16 mouse cellular contexts compared by ENCODE assay signal in genomic region chr19:24335611-24336343, GRCm38 (mm10). TPM values are rescaled to one million over a fixed set of nuclear protein-coding genes. Genes with fewer than 3 reads are reported as not detected.
DNase-seq lines count a peak whose midpoint lies in the region; ATAC-seq and TF ChIP-seq lines count a peak whose summit lies in the region.
"Had no signal": no experiment of that assay in that cellular context is flagged by ENCODE, and none has a peak within 500 bp of the region (broad histone marks: within the 10 kb centered on the region; RNA-seq: fewer than 3 reads in every experiment).

No protein-coding gene starts in this region.

- no peak overlapping the region for H3K27ac ChIP-seq in hindbrain, postnatal 0 days
- no peak overlapping the region for H3K27ac ChIP-seq in hindbrain, embryonic 14.5 days
- H3K27ac ChIP-seq in liver, postnatal 0 days (ENCODE audit: low read depth) = no peak overlapping the region
- H3K27ac ChIP-seq: embryonic facial prominence, embryonic 13.5 days; forebrain, embryonic 12.5 days had no signal

- no peak for TF ChIP-seq POLR2A in brain, embryonic 14.5 days (IDR thresholded peaks at IDR 0.05; ENCODE audit: borderline replicate concordance, extremely low read depth, insufficient read depth, insufficient read length, poor library complexity, severe bottlenecking)

- no peaks in the 10 kb centered on the region for H3K36me3 ChIP-seq in hindbrain, postnatal 0 days (ENCODE audit: insufficient read depth, low read length)
- H3K36me3 ChIP-seq in hindbrain, embryonic 14.5 days (replicated peaks; ENCODE audit: control insufficient read depth, insufficient read depth) = no peaks in the 10 kb centered on the region
- H3K36me3 ChIP-seq in liver, postnatal 0 days (replicated peaks; ENCODE audit: insufficient read depth, low read length) = no peaks in the 10 kb centered on the region
- H3K36me3 ChIP-seq: embryonic facial prominence, embryonic 13.5 days; forebrain, embryonic 12.5 days; heart, embryonic 12.5 days had no signal

- intact Hi-C loops in gastrocnemius, postnatal 36 days (cut with DNase I) = no loop called here

- DNase-seq in hindbrain, postnatal 0 days (ENCODE audit: low spot score) = peak; percentile 57
- DNase-seq in hindbrain, embryonic 14.5 days (ENCODE audit: low spot score) = no peak
- peak; percentile 68 for DNase-seq in retina, postnatal 1 day
- DNase-seq in retina, embryonic 14.5 days (ENCODE audit: low spot score) = no peak
- peak; percentile 53 for DNase-seq in brain, embryonic 14.5 days (ENCODE audit: low read depth)
- DNase-seq in liver, postnatal 0 days = no peak
- DNase-seq in gastrocnemius, postnatal 36 days = no peak
- DNase-seq: adrenal gland, postnatal 14 days; cerebellum, adult 8-10 months; cerebellum, postnatal 36 days; gastrocnemius, postnatal 10 days had no signal

- ATAC-seq in hindbrain, postnatal 0 days = no peak
- ATAC-seq in hindbrain, embryonic 14.5 days (ENCODE audit: low FRiP score) = no peak
- ATAC-seq in liver, postnatal 0 days = no peak
- ATAC-seq: forebrain, embryonic 16.5 days; hindbrain, embryonic 16.5 days had no signal

- no peak for TF ChIP-seq CTCF in hindbrain, postnatal 0 days (IDR thresholded peaks at IDR 0.05; ENCODE audit: low read depth)
- no peak for TF ChIP-seq CTCF in brain, embryonic 14.5 days (IDR thresholded peaks at IDR 0.05; ENCODE audit: borderline replicate concordance, extremely low read depth, insufficient read depth, insufficient read length)
- no peak for TF ChIP-seq CTCF in liver, postnatal 0 days (IDR thresholded peaks at IDR 0.05; ENCODE audit: low read depth)

- no peaks in the 10 kb centered on the region for H3K9me3 ChIP-seq in hindbrain, postnatal 0 days (ENCODE audit: low read length)
- no peaks in the 10 kb centered on the region for H3K9me3 ChIP-seq in hindbrain, embryonic 14.5 days (ENCODE audit: control insufficient read depth, low read length)
- no peaks in the 10 kb centered on the region for H3K9me3 ChIP-seq in liver, postnatal 0 days (ENCODE audit: low read length)
- H3K9me3 ChIP-seq: embryonic facial prominence, embryonic 13.5 days; forebrain, embryonic 12.5 days; heart, embryonic 12.5 days had no signal

- H3K9ac ChIP-seq in hindbrain, postnatal 0 days (replicated peaks; ENCODE audit: low read length) = no peak overlapping the region
- H3K9ac ChIP-seq in hindbrain, embryonic 14.5 days = no peak overlapping the region
- no peak overlapping the region for H3K9ac ChIP-seq in liver, postnatal 0 days (replicated peaks)
- H3K9ac ChIP-seq: embryonic facial prominence, embryonic 13.5 days; forebrain, embryonic 12.5 days; heart, embryonic 12.5 days had no signal

- no peak overlapping the region for H3K4me2 ChIP-seq in hindbrain, postnatal 0 days (ENCODE audit: low read depth, low read length)
- no peak overlapping the region for H3K4me2 ChIP-seq in hindbrain, embryonic 14.5 days (replicated peaks)
- H3K4me2 ChIP-seq in liver, postnatal 0 days (ENCODE audit: low read depth, low read length) = no peak overlapping the region
- H3K4me2 ChIP-seq: embryonic facial prominence, embryonic 13.5 days; forebrain, embryonic 12.5 days; heart, embryonic 12.5 days had no signal

- WGBS in hindbrain, postnatal 0 days = 46% methylated on average over 4 of the region's 4 CpGs
- WGBS in hindbrain, embryonic 14.5 days = 68% methylated on average over 4 of the region's 4 CpGs
- WGBS in liver, postnatal 0 days (ENCODE audit: insufficient replicate concordance) = 46% methylated on average over 4 of the region's 4 CpGs

- no peak overlapping the region for H3K4me3 ChIP-seq in hindbrain, postnatal 0 days (ENCODE audit: low read length)
- no peak overlapping the region for H3K4me3 ChIP-seq in hindbrain, embryonic 14.5 days (replicated peaks; ENCODE audit: low read length)
- no peak overlapping the region for H3K4me3 ChIP-seq in liver, postnatal 0 days (ENCODE audit: low read depth, low read length)
- H3K4me3 ChIP-seq: embryonic facial prominence, embryonic 13.5 days; forebrain, embryonic 12.5 days; heart, embryonic 12.5 days had no signal

- H3K4me1 ChIP-seq in hindbrain, postnatal 0 days (ENCODE audit: insufficient read depth, low read length) = no peaks in the 10 kb centered on the region
- no peaks in the 10 kb centered on the region for H3K4me1 ChIP-seq in hindbrain, embryonic 14.5 days (replicated peaks; ENCODE audit: control insufficient read depth, insufficient read depth, low read length)
- H3K4me1 ChIP-seq in liver, postnatal 0 days (ENCODE audit: insufficient read depth) = no peaks in the 10 kb centered on the region
- H3K4me1 ChIP-seq: embryonic facial prominence, embryonic 13.5 days had no signal

- H3K27me3 ChIP-seq in hindbrain, postnatal 0 days (ENCODE audit: insufficient read depth, low read length) = no peaks in the 10 kb centered on the region
- no peaks in the 10 kb centered on the region for H3K27me3 ChIP-seq in hindbrain, embryonic 14.5 days (ENCODE audit: control insufficient read depth, insufficient read depth, low read length)
- H3K27me3 ChIP-seq in liver, postnatal 0 days (ENCODE audit: insufficient read depth, low read length) = no peaks in the 10 kb centered on the region
- H3K27me3 ChIP-seq: embryonic facial prominence, embryonic 13.5 days; forebrain, embryonic 12.5 days; heart, embryonic 12.5 days had no signal

- TF ChIP-seq EP300 in liver, postnatal 0 days (IDR thresholded peaks at IDR 0.05; ENCODE audit: low read depth) = no peak

RNA-seq across cellular contexts. Expression of gene Fxn, which starts 55.4 kb away (rescaled TPM):
- 28.5 and 30.4 TPM in 2 replicates for total RNA-seq in hindbrain, postnatal 0 days (2014; rRNA removed)
- 43.8 and 47.7 TPM in 2 replicates for polyA plus RNA-seq in hindbrain, postnatal 0 days (2015; fragmentation: Nextera tagmentation; extraction: Ambion mirVana)
- 33.0 and 37.0 TPM in 2 replicates for polyA plus RNA-seq in hindbrain, embryonic 14.5 days (2014; fragmentation: Nextera tagmentation; extraction: Ambion mirVana)
- polyA plus RNA-seq in brain, embryonic 14.5 days (2012; rRNA removed) = 20.7 and 25.3 TPM in 2 replicates
- 34.2 and 34.8 TPM in 2 replicates for polyA plus RNA-seq in liver, postnatal 0 days (2015; fragmentation: Nextera tagmentation; extraction: Ambion mirVana)
- 10 to 100 TPM; 19.9 to 20.0 TPM for total RNA-seq in gastrocnemius, postnatal 36 days (2021)

Comparison
In these comparisons a context has a peak if more than half of its experiments do, and no peak if none do; other contexts are left out.
1. DNase-seq: peak in hindbrain, postnatal 0 days (single experiment), retina, postnatal 1 day (single experiment) and brain, embryonic 14.5 days (single experiment); none in hindbrain, embryonic 14.5 days (single experiment), retina, embryonic 14.5 days (single experiment), liver, postnatal 0 days (single experiment) and gastrocnemius, postnatal 36 days (0 of 2).